Mouse (Mus musculus): ENCODE data around the gene Irs3. TPM values are rescaled to one million over a fixed set of nuclear protein-coding genes. Genes with fewer than 3 reads are reported as not detected.

Gene Irs3
- 0.09 and 0.17 TPM in 2 replicates for polyA plus RNA-seq (2015; fragmentation: Nextera tagmentation; extraction: Ambion mirVana)

DNA sequence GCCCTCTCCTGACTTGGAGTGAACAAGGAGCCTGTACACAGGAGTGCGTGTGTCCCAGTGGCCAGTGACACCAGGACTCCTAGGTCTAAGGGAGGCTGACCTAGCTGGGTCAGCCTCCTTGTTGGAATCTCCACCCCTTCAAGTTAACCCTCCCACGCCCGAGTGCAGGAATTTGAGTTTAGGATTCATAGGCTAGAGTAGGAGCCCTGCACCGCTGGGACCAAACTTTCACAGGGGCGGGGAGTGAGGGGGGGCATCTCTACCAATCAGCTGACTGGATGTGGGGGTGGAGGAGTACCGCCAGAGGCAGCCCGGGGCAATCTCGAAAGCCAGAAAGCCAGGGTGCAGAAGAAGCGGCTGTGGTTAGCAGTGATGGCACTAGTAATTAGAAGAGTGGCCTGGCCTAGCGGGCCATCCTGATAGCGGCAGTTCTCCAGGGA, at the start of gene Irs3:
Gene Irs3, minus strand, starts transcription at position 63 of the 440 bp plus-strand sequence.
- Histone ChIP-seq H3K4me3 (peak within 1 kb of the TSS; percentile 19), H3K4me2 (peak within 1 kb of the TSS; percentile 37), H3K36me3 (replicated peaks) (peaks cover 7% of the 10 kb centered on the region; the same call in 1 of the 2 replicates), H3K27ac (no peak within 1 kb of the TSS), H3K4me1 (peaks cover 25% of the 10 kb centered on the region), H3K9me3 (no peaks in the 10 kb centered on the region), H3K9ac (no peak within 1 kb of the TSS), H3K27me3 (replicated peaks) (peaks cover 35% of the 10 kb centered on the region)
- no peak for ATAC-seq (replicated peaks)
- WGBS: 23% methylated on average over 11 of the region's 11 CpGs

DNA sequence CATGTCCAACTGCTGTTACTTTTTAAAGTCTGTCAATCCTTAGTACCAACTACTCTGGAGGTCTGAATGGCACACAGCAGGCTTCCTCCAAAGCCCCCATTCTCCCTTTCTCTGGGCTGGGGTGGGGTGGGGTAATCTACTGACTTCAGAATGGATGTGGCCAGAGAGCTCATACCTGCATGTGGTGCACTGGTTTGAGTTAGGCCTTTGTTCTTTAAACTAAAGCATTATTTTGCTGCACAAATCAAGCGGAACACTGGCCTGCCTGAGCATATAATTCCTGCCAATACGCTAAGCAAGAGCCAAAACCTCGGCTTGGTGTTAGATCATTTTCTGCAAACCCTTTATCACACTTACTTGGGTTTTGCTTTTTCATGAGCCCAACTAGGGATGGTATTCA, 49.3 kb upstream of the Irs3 start:
- Histone ChIP-seq H3K27ac (no peak overlapping the region), H3K27me3 (replicated peaks) (no peaks in the 10 kb centered on the region), H3K9ac (no peak overlapping the region), H3K4me1 (no peaks in the 10 kb centered on the region), H3K36me3 (replicated peaks) (no peaks in the 10 kb centered on the region), H3K9me3 (no peaks in the 10 kb centered on the region), H3K4me3 (no peak overlapping the region), H3K4me2 (no peak overlapping the region)
- no peak for ATAC-seq (replicated peaks)
- 37% methylated on average over 3 of the region's 3 CpGs for WGBS

DNA sequence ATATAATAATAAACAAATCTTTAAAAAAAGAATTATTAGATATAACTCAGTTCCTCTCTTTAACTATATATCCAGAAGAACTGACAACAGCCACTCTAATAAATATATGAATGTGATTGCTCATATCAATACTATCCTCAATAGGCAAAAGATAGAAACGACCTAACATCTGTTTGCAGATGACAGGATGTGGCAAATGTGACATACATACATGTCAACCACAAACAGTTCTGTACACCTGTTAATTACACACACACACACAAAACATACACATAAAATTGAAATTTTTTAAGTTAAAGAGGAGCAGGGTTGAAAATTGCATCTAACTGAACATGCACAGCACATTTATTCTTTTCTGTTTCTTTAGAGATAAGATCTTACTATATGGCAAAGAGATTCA, 46.4 kb upstream of the Irs3 start:
- no peaks in the 10 kb centered on the region for H3K36me3 ChIP-seq (replicated peaks)
- no peak for ATAC-seq (replicated peaks)
- no peak overlapping the region for H3K27ac ChIP-seq
- WGBS: 71% methylated on average over 1 of the region's 1 CpGs
- no peaks in the 10 kb centered on the region for H3K9me3 ChIP-seq
- no peak overlapping the region for H3K9ac ChIP-seq
- no peak overlapping the region for H3K4me2 ChIP-seq
- no peak overlapping the region for H3K4me3 ChIP-seq
- no peaks in the 10 kb centered on the region for H3K27me3 ChIP-seq (replicated peaks)
- no peaks in the 10 kb centered on the region for H3K4me1 ChIP-seq

DNA sequence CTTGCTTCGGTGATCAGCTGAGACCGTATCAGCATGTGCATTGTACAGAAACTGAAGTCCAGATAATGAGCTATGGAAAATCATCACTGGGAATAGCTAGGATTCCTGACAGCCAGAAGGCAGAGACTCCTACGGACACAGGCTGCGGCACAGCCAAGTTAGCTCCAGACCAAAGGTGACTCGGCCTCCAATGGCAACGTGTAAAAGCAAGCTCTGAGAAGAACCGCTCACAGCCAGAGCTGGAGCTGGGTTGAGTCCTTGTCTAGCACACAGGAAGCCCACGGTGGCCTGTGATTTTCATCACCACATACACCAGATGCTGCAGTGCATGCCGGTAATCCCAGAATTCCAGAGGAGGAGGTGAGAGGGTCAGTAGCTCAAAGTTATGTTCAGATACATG, 45.0 kb upstream of the Irs3 start:
- Histone ChIP-seq H3K27me3 (replicated peaks) (no peaks in the 10 kb centered on the region), H3K4me1 (no peaks in the 10 kb centered on the region), H3K9ac (no peak overlapping the region), H3K9me3 (no peaks in the 10 kb centered on the region), H3K36me3 (replicated peaks) (no peaks in the 10 kb centered on the region), H3K4me3 (no peak overlapping the region), H3K4me2 (no peak overlapping the region), H3K27ac (no peak overlapping the region)
- no peak for ATAC-seq (replicated peaks)
- 66% methylated on average over 9 of the region's 9 CpGs for WGBS

DNA sequence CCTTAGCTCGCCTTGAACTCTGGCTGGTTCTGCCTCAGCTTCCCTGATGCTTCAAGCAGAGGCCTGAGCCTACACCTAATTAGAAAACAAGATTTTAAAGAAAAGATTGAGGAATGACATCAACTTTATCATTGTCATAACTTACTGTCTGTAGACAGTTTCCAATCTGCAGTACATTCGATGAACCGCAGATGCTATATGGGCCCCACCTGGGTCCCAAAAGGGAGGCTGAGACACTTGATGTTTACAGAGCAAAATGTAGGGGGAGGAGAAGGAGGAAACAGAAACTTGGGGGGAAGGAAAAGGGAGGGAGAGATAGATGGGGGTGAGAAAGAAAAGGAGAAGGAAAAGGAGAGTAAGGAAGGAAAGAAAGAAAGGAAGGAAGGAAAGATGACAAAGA, 44.5 kb upstream of the Irs3 start:
- Histone ChIP-seq H3K4me1 (peaks cover 1% of the 10 kb centered on the region; the same call in 1 of the 2 replicates), H3K9me3 (no peaks in the 10 kb centered on the region), H3K27me3 (replicated peaks) (no peaks in the 10 kb centered on the region), H3K4me3 (no peak overlapping the region), H3K36me3 (replicated peaks) (no peaks in the 10 kb centered on the region), H3K27ac (no peak overlapping the region), H3K9ac (no peak overlapping the region), H3K4me2 (no peak overlapping the region)
- no peak for ATAC-seq (replicated peaks)
- 88% methylated on average over 3 of the region's 3 CpGs for WGBS

DNA sequence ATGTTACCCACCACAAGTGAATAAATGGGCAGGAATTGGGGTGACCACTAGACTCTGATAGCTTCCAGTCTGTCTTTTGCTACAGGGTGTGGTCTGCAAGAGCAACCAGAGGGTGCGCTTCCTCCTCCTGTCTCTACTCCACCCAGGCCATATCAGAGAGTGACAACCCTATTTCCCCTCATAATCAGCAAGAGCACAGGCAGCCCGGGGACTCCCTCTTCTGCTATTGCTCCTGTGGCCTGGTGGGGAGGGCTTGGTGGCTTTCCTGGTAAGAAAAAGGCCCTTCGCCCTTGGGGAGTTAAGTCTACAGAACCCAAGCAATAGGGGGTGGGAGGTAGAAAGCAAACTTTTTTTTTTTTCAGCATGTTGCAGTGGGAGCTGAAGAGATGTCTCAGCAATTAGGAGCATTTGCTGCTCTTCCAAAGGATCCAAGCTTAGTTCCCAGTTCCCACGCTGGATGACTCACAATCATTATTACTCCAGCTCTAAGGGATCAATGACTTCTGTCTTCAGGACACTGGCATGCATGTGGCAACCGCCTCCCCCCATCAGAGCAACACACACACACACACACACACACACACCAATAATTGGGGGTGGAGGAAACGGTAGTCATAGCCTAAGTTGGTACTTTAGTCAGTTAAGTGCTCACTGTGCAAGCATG, 40.7 kb upstream of the Irs3 start:
- H3K27ac ChIP-seq: no peak overlapping the region
- H3K9me3 ChIP-seq: no peaks in the 10 kb centered on the region
- ATAC-seq (replicated peaks): no peak
- no peak overlapping the region for H3K9ac ChIP-seq
- 89% methylated on average over 6 of the region's 6 CpGs for WGBS
- no peaks in the 10 kb centered on the region for H3K36me3 ChIP-seq (replicated peaks)
- peaks cover 25% of the 10 kb centered on the region for H3K4me1 ChIP-seq
- no peak overlapping the region for H3K4me3 ChIP-seq
- H3K27me3 ChIP-seq (replicated peaks): no peaks in the 10 kb centered on the region
- H3K4me2 ChIP-seq: no peak overlapping the region

DNA sequence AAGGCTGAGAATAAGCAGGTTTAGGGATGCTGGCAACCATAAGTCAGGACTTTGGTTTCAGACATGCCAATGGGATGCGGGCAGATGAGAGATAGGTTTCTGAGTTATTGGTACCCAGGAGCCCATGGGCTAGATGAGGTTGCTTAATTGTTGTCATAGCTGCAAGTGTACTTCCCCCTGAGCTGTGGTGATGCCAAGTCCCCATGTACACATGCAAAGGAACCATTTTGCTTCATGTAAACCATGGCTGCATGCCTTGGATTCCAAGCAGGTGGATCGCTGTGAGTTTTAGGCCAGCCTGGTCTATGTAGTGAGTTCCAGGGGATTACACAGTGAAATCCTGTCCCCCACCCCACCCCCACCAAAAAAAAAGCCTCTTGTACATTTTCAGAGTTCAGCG, 40.1 kb upstream of the Irs3 start:
- Histone ChIP-seq H3K27me3 (replicated peaks) (no peaks in the 10 kb centered on the region), H3K27ac (no peak overlapping the region), H3K9ac (no peak overlapping the region), H3K4me2 (no peak overlapping the region), H3K36me3 (replicated peaks) (no peaks in the 10 kb centered on the region), H3K4me1 (peaks cover 25% of the 10 kb centered on the region), H3K9me3 (no peaks in the 10 kb centered on the region), H3K4me3 (no peak overlapping the region)
- no peak for ATAC-seq (replicated peaks)
- 97% methylated on average over 3 of the region's 3 CpGs for WGBS

DNA sequence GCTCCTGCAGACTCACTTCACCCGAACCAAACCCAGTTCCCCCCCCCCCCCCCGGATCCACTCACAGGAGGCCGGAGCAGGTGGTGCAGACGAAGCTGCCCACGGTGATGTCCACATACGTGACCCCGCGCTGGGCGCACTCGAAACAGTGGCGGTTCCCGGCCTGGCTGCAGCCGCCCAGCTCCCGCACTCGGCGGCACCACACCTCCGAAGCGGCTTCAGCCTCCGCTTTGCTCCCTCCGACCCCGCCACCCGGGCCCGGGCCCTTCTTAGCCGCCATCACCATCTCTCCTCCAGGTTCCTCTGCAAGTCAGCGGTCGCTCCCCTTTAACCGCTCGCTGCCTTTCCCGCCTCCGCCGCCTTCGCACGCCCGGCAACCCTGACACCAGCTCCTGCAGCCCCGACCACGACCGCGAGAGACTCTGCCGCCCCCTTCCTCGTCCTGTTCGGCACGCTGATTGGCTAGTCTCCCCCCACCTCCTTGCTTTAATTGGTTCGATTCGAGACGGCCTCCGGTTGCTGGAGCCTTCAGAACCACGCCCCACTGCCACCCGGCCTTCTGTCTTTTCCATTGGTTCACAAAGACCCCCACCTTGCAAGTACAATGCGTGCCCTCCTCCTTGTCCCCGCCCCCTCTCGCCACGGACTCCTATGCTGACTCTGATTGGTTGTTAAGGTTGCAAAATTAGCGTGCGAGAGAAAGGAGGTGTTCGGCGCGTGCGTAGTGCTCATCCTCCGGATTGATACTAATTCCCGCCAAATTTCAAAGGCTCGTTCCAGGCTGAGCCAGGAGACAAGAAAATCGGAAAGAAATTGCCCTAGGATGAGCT, 39.0 kb upstream of the Irs3 start, which contains the start of gene Agfg2:
Gene Agfg2, minus strand, starts transcription at position 433 of the 830 bp plus-strand sequence.
- no peaks in the 10 kb centered on the region for H3K27me3 ChIP-seq (replicated peaks)
- peak; percentile 100 for ATAC-seq (replicated peaks)
- H3K4me3 ChIP-seq: peak within 1 kb of the TSS; percentile 80
- H3K27ac ChIP-seq: peak within 1 kb of the TSS; percentile 84
- peak within 1 kb of the TSS; percentile 64 for H3K9ac ChIP-seq
- H3K4me1 ChIP-seq: peaks cover 25% of the 10 kb centered on the region
- WGBS: under 1% methylated on average over 62 of the region's 62 CpGs
- no peaks in the 10 kb centered on the region for H3K9me3 ChIP-seq
- peak within 1 kb of the TSS; percentile 86 for H3K4me2 ChIP-seq
- no peaks in the 10 kb centered on the region for H3K36me3 ChIP-seq (replicated peaks)

DNA sequence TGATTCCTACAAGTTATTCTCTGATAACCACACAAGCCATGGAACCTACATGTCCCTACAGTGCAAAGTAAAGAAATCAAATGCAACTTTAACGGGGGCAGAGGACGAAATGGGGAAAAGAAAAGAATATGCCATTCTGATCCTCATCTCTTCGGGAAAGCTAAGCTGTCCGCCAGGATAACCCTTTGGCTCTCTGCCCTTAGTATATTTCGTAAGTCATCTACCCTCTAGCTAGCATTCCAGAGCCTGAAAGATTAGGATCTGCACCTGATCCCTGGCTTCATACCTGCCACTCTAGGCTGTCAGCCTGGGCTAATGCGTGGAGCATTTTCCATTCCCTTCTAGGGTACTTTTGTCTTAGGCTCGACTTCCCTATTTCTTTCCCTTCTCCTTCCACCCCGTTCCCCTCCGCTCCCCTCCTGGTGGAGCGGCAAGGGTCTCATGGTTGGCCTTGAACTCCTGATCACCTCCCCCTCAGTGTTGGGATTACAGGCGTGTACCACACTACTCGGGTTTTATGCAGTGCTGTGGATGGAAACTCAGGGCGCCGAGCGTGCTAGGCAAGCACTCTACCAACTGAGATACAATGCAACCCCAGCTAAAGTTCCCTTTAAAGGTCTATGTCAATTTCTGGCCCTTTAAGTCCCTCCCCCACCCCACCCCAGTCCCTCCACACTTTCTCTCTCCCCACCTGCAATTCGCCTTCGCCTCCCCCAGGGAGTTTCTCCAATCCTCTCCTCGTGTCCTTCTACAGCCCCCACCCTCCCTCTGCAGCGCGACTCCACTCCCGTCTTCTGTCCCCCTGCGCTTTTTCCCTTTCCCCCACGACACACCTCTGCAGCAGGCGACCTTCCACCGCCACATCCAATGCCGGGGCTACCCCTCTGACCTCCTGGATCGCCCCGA, 38.1 kb upstream of the Irs3 start:
- peak overlapping the region; percentile 84 for H3K27ac ChIP-seq
- H3K27me3 ChIP-seq (replicated peaks): no peaks in the 10 kb centered on the region
- H3K36me3 ChIP-seq (replicated peaks): no peaks in the 10 kb centered on the region
- no peak; the same call in 1 of the 2 replicates for ATAC-seq (replicated peaks)
- H3K9me3 ChIP-seq: no peaks in the 10 kb centered on the region
- H3K4me1 ChIP-seq: peaks cover 25% of the 10 kb centered on the region
- peak overlapping the region; percentile 86 for H3K4me2 ChIP-seq
- H3K9ac ChIP-seq: peak overlapping the region; percentile 64
- 12% methylated on average over 28 of the region's 28 CpGs for WGBS
- peak overlapping the region; percentile 80 for H3K4me3 ChIP-seq

DNA sequence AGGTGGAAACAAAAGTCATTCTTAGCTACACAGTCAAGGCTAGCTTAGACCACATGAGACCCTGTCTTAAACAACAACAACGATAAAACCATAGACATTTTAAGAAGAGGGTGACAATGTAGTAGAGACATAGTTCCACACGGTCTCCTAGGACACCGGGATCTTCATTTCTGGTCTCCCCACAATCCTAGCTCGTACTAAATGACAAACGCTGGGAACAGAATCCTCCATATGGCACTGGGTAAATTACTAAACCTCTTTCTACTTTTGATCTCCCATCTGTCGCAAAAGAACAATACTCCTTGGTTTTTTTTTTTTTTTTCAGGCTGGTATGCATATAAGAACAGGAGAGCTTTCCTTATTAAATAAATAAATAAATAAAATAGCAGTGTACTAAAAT, 37.0 kb upstream of the Irs3 start:
- H3K9ac ChIP-seq: peak overlapping the region; percentile 4; the same call in 1 of the 2 replicates

DNA sequence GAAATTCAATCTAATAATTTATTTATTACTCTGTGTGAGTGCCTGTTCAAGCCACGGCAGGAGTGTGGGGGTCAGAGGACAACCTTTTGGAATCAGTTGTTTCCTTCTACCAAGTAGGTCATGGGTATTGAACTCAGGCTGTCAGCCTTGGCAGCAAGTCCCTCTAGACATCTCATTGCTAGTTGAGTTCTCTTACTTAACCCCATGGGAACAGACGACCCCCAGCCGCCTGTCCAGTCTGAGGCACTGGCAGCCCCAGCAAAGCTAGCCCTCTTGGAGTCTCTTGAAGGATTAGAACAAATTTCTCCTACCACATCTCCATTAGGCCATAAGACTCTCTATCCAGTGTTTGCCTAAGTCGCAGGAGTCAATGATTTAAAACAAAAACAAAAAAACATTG, 34.2 kb upstream of the Irs3 start:
- ATAC-seq (replicated peaks): no peak
- Histone ChIP-seq H3K27me3 (replicated peaks) (no peaks in the 10 kb centered on the region), H3K4me1 (peaks cover 22% of the 10 kb centered on the region), H3K27ac (no peak overlapping the region), H3K9ac (no peak overlapping the region), H3K9me3 (no peaks in the 10 kb centered on the region), H3K4me2 (no peak overlapping the region), H3K4me3 (no peak overlapping the region), H3K36me3 (replicated peaks) (no peaks in the 10 kb centered on the region)
- 85% methylated on average over 4 of the region's 4 CpGs for WGBS

More for the DNA sequence above, 37.0 kb upstream of the Irs3 start:
- peaks cover 25% of the 10 kb centered on the region for H3K4me1 ChIP-seq
- 58% methylated on average over 6 of the region's 6 CpGs for WGBS
- H3K27me3 ChIP-seq (replicated peaks): no peaks in the 10 kb centered on the region
- no peak for ATAC-seq (replicated peaks)
- no peak overlapping the region for H3K4me3 ChIP-seq
- no peaks in the 10 kb centered on the region for H3K9me3 ChIP-seq
- no peak overlapping the region for H3K27ac ChIP-seq
- H3K4me2 ChIP-seq: 0 out of 2 replicates have a peak overlapping the region, but pooled peaks have one; percentile 86
- H3K36me3 ChIP-seq (replicated peaks): no peaks in the 10 kb centered on the region

DNA sequence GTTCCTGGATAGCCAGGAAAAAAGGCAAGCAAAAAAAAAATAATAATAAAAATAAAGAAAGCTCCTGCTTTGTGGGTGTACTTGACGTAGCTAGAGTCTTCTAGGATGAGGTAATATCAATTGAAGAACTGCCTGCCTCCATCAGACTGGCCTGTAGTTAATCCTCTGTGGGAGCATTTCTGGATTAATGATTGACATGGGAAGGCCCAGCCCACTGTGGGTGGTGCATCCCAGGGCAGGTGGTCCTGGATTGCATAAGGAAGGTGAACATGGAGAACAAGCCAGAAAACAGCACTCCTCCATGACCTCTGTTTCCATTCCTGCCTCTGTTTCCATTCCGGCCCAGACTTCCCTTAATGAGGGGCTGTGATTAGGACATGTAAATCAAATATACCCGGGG, 33.2 kb upstream of the Irs3 start:
- H3K27ac ChIP-seq: no peak overlapping the region
- no peak overlapping the region for H3K9ac ChIP-seq
- H3K4me2 ChIP-seq: no peak overlapping the region
- no peaks in the 10 kb centered on the region for H3K9me3 ChIP-seq
- 81% methylated on average over 3 of the region's 3 CpGs for WGBS
- H3K4me3 ChIP-seq: no peak overlapping the region
- H3K27me3 ChIP-seq (replicated peaks): no peaks in the 10 kb centered on the region
- ATAC-seq (replicated peaks): no peak
- H3K4me1 ChIP-seq: peaks cover 21% of the 10 kb centered on the region
- H3K36me3 ChIP-seq (replicated peaks): no peaks in the 10 kb centered on the region
